Mouse (Mus musculus) megakaryocyte, adult 5-6 weeks (primary cell): ENCODE data around the gene Kif3a. TPM values are rescaled to one million over a fixed set of nuclear protein-coding genes. Genes with fewer than 3 reads are reported as not detected.

ENCODE experiments used
- ATAC-seq: 2 replicates; pipeline ENCODE4 v1.8.0; 2016; ENCODE audit warnings: mild to moderate bottlenecking, inconsistent platforms; ENCODE audit not compliant: poor library complexity, severe bottlenecking
- total RNA-seq, 2 experiments: library from RNA; stranded (forward) in 1 of 2; stranded (reverse) in 1 of 2; fragments of 153-499, 151-499 nt in 1 of 2; fragments of 221-1000, 200-1000 nt in 1 of 2; gene quantifications; 2 replicates each; pipeline versions ENCODE4 v1.2.3 to v1.2.4; 2015 to 2017

The Kif3a gene
- total RNA-seq, 2 experiments from 2014 or later: 2.5 to 5.0 TPM

- no peak for ATAC-seq
These were observed 70.7 kb downstream of the Kif3a start for GRCm38 (mm10) chr11:53637803-53638260.

GRCm38 (mm10) chr11:53642744-53643279, 75.6 kb downstream of the Kif3a start:
- ATAC-seq: no peak

- no peak for ATAC-seq
These were observed 76.8 kb downstream of the Kif3a start for GRCm38 (mm10) chr11:53644017-53644416.

GRCm38 (mm10) chr11:53651441-53651840, 84.3 kb downstream of the Kif3a start:
- no peak for ATAC-seq

Other genes starting within 250 kb of the Kif3a start
- gene Zcchc10, start 242.7 kb upstream of the Kif3a start, total RNA-seq (2015): 14.2 and 19.0 TPM in 2 replicates
- 1.9 and 3.2 TPM in 2 replicates for gene Zcchc10, start 242.7 kb upstream of the Kif3a start, total RNA-seq (2017)
- 59.1 and 62.0 TPM in 2 replicates for gene Aff4, start 216.5 kb upstream of the Kif3a start, total RNA-seq (2015)
- gene Aff4, start 216.5 kb upstream of the Kif3a start, total RNA-seq (2017): 38.3 and 38.4 TPM in 2 replicates
- gene Leap2, start 144.2 kb upstream of the Kif3a start, total RNA-seq (2015): not detected in 2 replicates
- gene Leap2, start 144.2 kb upstream of the Kif3a start, total RNA-seq (2017): not detected in 2 replicates
- 163 and 181 TPM in 2 replicates for gene Uqcrq, start 136.5 kb upstream of the Kif3a start, total RNA-seq (2015)
- gene Uqcrq, start 136.5 kb upstream of the Kif3a start, total RNA-seq (2017): 53.2 and 54.8 TPM in 2 replicates
- 0.54 and 1.6 TPM in 2 replicates for gene Gdf9, start 136.4 kb upstream of the Kif3a start, total RNA-seq (2015)
- 2.5 and 5.7 TPM in 2 replicates for gene Gdf9, start 136.4 kb upstream of the Kif3a start, total RNA-seq (2017)
- gene Gm10447, start 110.3 kb upstream of the Kif3a start, total RNA-seq (2015): not detected in 2 replicates
- 0.11 TPM in 1 of 2 replicates, not detected in the other for gene Gm10447, start 110.3 kb upstream of the Kif3a start, total RNA-seq (2017)
- gene Shroom1, start 110.2 kb upstream of the Kif3a start, total RNA-seq (2015): 0.05 and 0.13 TPM in 2 replicates
- 0.07 and 4.5 TPM in 2 replicates for gene Shroom1, start 110.2 kb upstream of the Kif3a start, total RNA-seq (2017)
- not detected in 2 replicates for gene Gm9837, start 96.9 kb upstream of the Kif3a start, total RNA-seq (2015)
- gene Gm9837, start 96.9 kb upstream of the Kif3a start, total RNA-seq (2017): not detected in 2 replicates
- gene Gm9945, start 87.2 kb upstream of the Kif3a start, total RNA-seq (2015): not detected in 2 replicates
- not detected in 2 replicates for gene Gm9945, start 87.2 kb upstream of the Kif3a start, total RNA-seq (2017)
- gene Sowaha, start 87.1 kb upstream of the Kif3a start, total RNA-seq (2015): not detected in 2 replicates
- gene Sowaha, start 87.1 kb upstream of the Kif3a start, total RNA-seq (2017): not detected in 2 replicates
- 9.0 and 9.5 TPM in 2 replicates for gene Sept8, start 48.1 kb upstream of the Kif3a start, total RNA-seq (2015)
- gene Sept8, start 48.1 kb upstream of the Kif3a start, total RNA-seq (2017): 6.1 and 10.1 TPM in 2 replicates
- gene Il4, start 51.3 kb downstream of the Kif3a start, total RNA-seq (2015): 5.5 and 13.1 TPM in 2 replicates
- gene Il4, start 51.3 kb downstream of the Kif3a start, total RNA-seq (2017): 8.0 and 8.7 TPM in 2 replicates
- 0.18 TPM in 2 replicates for gene Il13, start 67.3 kb downstream of the Kif3a start, total RNA-seq (2015)
- gene Il13, start 67.3 kb downstream of the Kif3a start, total RNA-seq (2017): 0.28 and 0.62 TPM in 2 replicates
- 23.9 and 26.7 TPM in 2 replicates for gene Rad50, start 139.9 kb downstream of the Kif3a start, total RNA-seq (2015)
- 33.7 and 38.1 TPM in 2 replicates for gene Rad50, start 139.9 kb downstream of the Kif3a start, total RNA-seq (2017)
- not detected in 2 replicates for gene Il5, start 153.4 kb downstream of the Kif3a start, total RNA-seq (2015)
- not detected in 2 replicates for gene Il5, start 153.4 kb downstream of the Kif3a start, total RNA-seq (2017)
- 37.2 and 38.5 TPM in 2 replicates for gene Irf1, start 202.6 kb downstream of the Kif3a start, total RNA-seq (2015)
- 78.4 and 93.1 TPM in 2 replicates for gene Irf1, start 202.6 kb downstream of the Kif3a start, total RNA-seq (2017)
- gene Gm17334, start 205.8 kb downstream of the Kif3a start, total RNA-seq (2015): not detected in 2 replicates
- gene Gm17334, start 205.8 kb downstream of the Kif3a start, total RNA-seq (2017): not detected in 2 replicates